Mouse (Mus musculus) G1E (cell line): ENCODE measurements around the gene Gm11214. TPM values are rescaled to one million over a fixed set of nuclear protein-coding genes. Genes with fewer than 3 reads are reported as not detected.

Experiments used
- ATAC-seq: 2 replicates; pipeline ENCODE4 v1.8.0; 2016; ENCODE audit warnings: mild to moderate bottlenecking; ENCODE audit not compliant: insufficient number of reproducible peaks, poor library complexity, low FRiP score, severe bottlenecking; ENCODE audit errors: extremely low read depth
- DNase-seq: peaks from one replicate; pipeline ENCODE4 v3.0.0; 2012; ENCODE audit warnings: low spot score
- H3K27me3 ChIP-seq: 2 replicates; pipeline ENCODE4 v1.6.1; 2012; ENCODE audit warnings: mild to moderate bottlenecking, low read length, inconsistent platforms; ENCODE audit not compliant: insufficient read depth
- H3K36me3 ChIP-seq: replicated peaks from 2 replicates; pipeline ENCODE3; 2012; ENCODE audit warnings: mild to moderate bottlenecking, inconsistent platforms
- H3K4me1 ChIP-seq: 2 replicates; pipeline ENCODE4 v1.6.1; 2012; ENCODE audit warnings: low read depth, low read length, inconsistent platforms, mixed read lengths; ENCODE audit not compliant: insufficient read depth
- H3K4me3 ChIP-seq: 2 replicates; pipeline ENCODE4 v1.5.1; 2012; ENCODE audit warnings: low read depth, mild to moderate bottlenecking, inconsistent platforms, low read length, moderate library complexity, mixed read lengths
- H3K9me3 ChIP-seq: replicated peaks from 2 replicates; pipeline ENCODE4 v1.6.1; 2012; ENCODE audit warnings: inconsistent platforms
- CTCF ChIP-seq: IDR thresholded peaks from 2 replicates; pipeline ENCODE4 v1.5.1; 2012; ENCODE audit warnings: low read depth, low read length, inconsistent platforms, mixed read lengths
- GATA1 ChIP-seq: IDR thresholded peaks from 2 replicates; pipeline ENCODE4 v1.6.1; 2012; ENCODE audit warnings: borderline replicate concordance, low read length, inconsistent platforms, mixed read lengths
- GATA2 ChIP-seq: IDR thresholded peaks from 2 replicates; pipeline ENCODE4 v1.6.1; 2012; ENCODE audit warnings: low read depth, low read length, inconsistent platforms, borderline replicate concordance
- POLR2AphosphoS5 ChIP-seq: IDR thresholded peaks from 2 replicates; pipeline ENCODE4 v1.6.1; 2012; ENCODE audit warnings: low read depth, low read length, inconsistent platforms; ENCODE audit not compliant: insufficient replicate concordance
- TAL1 ChIP-seq: conservative IDR thresholded peaks from 2 replicates; pipeline ENCODE4 v1.6.1; 2012; ENCODE audit warnings: low read depth, low read length, inconsistent platforms, mixed read lengths
- polyA plus RNA-seq: library from polyadenylated mRNA; stranded (reverse); fragments of >175 nt; gene quantifications from 2 replicates; pipeline ENCODE4 v1.2.3, GENCODE M21; 2012
- total RNA-seq, 2 experiments: library from RNA; stranded (forward) in 1 of 2; stranded (reverse) in 1 of 2; fragments of 200-1000 nt in 1 of 2; fragments of >200 nt in 1 of 2; fragmentation: Nextera tagmentation in 1 of 2; gene quantifications; 2 replicates each; pipeline ENCODE4 v1.2.3; 2014 to 2017

Gene Gm11214
- total and polyA plus RNA-seq, 3 experiments, result not detected

- Histone ChIP-seq H3K4me1 (no peaks in the 10 kb centered on the region), H3K4me3 (no peak overlapping the region), H3K36me3 (no peaks in the 10 kb centered on the region), H3K27me3 (no peaks in the 10 kb centered on the region), H3K9me3 (peaks cover 17% of the 10 kb centered on the region)
- TF ChIP-seq GATA2, result no peak
- no peak for TF ChIP-seq GATA1
- TF ChIP-seq POLR2AphosphoS5, result no peak
- no peak for TF ChIP-seq CTCF
- TF ChIP-seq TAL1, result no peak
- DNase-seq, result no peak
- ATAC-seq, result no peak
These were observed 21.5 kb upstream of the Gm11214 start for GRCm38 (mm10) chr4:63684412-63685252.

GRCm38 (mm10) chr4:63683716-63684115 is 20.5 kb upstream of the Gm11214 start:
- Histone ChIP-seq H3K36me3 (no peaks in the 10 kb centered on the region), H3K27me3 (no peaks in the 10 kb centered on the region), H3K9me3 (peaks cover 19% of the 10 kb centered on the region), H3K4me1 (no peaks in the 10 kb centered on the region), H3K4me3 (no peak overlapping the region)
- TF ChIP-seq GATA2 (no peak), POLR2AphosphoS5 (no peak)
- DNase-seq (no peak), ATAC-seq (no peak)

- DNase-seq (no peak), ATAC-seq (no peak)
- H3K27me3 ChIP-seq, result no peaks in the 10 kb centered on the region
- no peak overlapping the region for H3K4me3 ChIP-seq
- H3K36me3 ChIP-seq, result no peaks in the 10 kb centered on the region
- TF ChIP-seq POLR2AphosphoS5, result no peak
- no peaks in the 10 kb centered on the region for H3K4me1 ChIP-seq
- peaks cover 19% of the 10 kb centered on the region for H3K9me3 ChIP-seq
These were observed 19.9 kb upstream of the Gm11214 start for GRCm38 (mm10) chr4:63683056-63683455.

GRCm38 (mm10) chr4:63682441-63682840 is 19.3 kb upstream of the Gm11214 start:
- DNase-seq, result no peak
- Histone ChIP-seq H3K4me1 (no peaks in the 10 kb centered on the region), H3K9me3 (peaks cover 19% of the 10 kb centered on the region), H3K36me3 (no peaks in the 10 kb centered on the region), H3K4me3 (no peak overlapping the region), H3K27me3 (no peaks in the 10 kb centered on the region)
- no peak for ATAC-seq
- TF ChIP-seq CTCF (no peak), TAL1 (no peak), GATA1 (no peak), GATA2 (no peak), POLR2AphosphoS5 (no peak)

- no peaks in the 10 kb centered on the region for H3K4me1 ChIP-seq
- no peak overlapping the region for H3K4me3 ChIP-seq
- TF ChIP-seq GATA1 (no peak), GATA2 (no peak), CTCF (no peak), TAL1 (no peak), POLR2AphosphoS5 (no peak)
- H3K9me3 ChIP-seq, result peaks cover 19% of the 10 kb centered on the region
- no peak for DNase-seq
- no peak for ATAC-seq
- H3K27me3 ChIP-seq, result no peaks in the 10 kb centered on the region
- H3K36me3 ChIP-seq, result no peaks in the 10 kb centered on the region
These were observed 18.4 kb upstream of the Gm11214 start for GRCm38 (mm10) chr4:63681557-63681956.

GRCm38 (mm10) chr4:63675128-63675527 is 11.9 kb upstream of the Gm11214 start:
- Histone ChIP-seq H3K4me1 (no peaks in the 10 kb centered on the region), H3K4me3 (no peak overlapping the region), H3K27me3 (no peaks in the 10 kb centered on the region), H3K36me3 (no peaks in the 10 kb centered on the region), H3K9me3 (peaks cover 27% of the 10 kb centered on the region)
- DNase-seq (no peak), ATAC-seq (no peak)
- TF ChIP-seq POLR2AphosphoS5 (no peak), TAL1 (no peak), CTCF (no peak), GATA1 (no peak), GATA2 (no peak)
